Mouse (Mus musculus) heart, embryonic 10.5 days (tissue): ENCODE measurements at regions not wholly inside any gene's neighbourhood (a gene's known extent, or its start where the extent isn't known, plus 50 kb on each side); places are given as distances from the start of the nearest gene placed in this dataset.

Experiments used
- DNase-seq: peaks from one replicate; pipeline ENCODE4 v3.0.0-alpha.2; 2017; ENCODE audit warnings: low spot score
- H3K27ac ChIP-seq: fragments of 300-500 bp; sonication (generic); 2 replicates; pipeline ENCODE4 v1.5.1; 2016; ENCODE audit warnings: mild to moderate bottlenecking
- H3K27me3 ChIP-seq: fragments of 300-500 bp; sonication (generic); 2 replicates; pipeline ENCODE4 v1.6.1; 2016; ENCODE audit warnings: mild to moderate bottlenecking; ENCODE audit not compliant: poor library complexity, insufficient read depth, severe bottlenecking
- H3K36me3 ChIP-seq: fragments of 300-500 bp; sonication (generic); 2 replicates; pipeline ENCODE4 v1.6.1; 2016; ENCODE audit warnings: mild to moderate bottlenecking, moderate library complexity
- H3K4me1 ChIP-seq: fragments of 300-500 bp; sonication (generic); 2 replicates; pipeline ENCODE4 v1.6.1; 2016; ENCODE audit warnings: mild to moderate bottlenecking
- H3K4me3 ChIP-seq: fragments of 300-500 bp; sonication (generic); 2 replicates; pipeline ENCODE4 v1.5.1; 2016; ENCODE audit warnings: mild to moderate bottlenecking, moderate library complexity
- H3K9me3 ChIP-seq: fragments of 300-500 bp; sonication (generic); 2 replicates; pipeline ENCODE4 v1.6.1; 2016; ENCODE audit warnings: mild to moderate bottlenecking, moderate library complexity
- WGBS: fragments of 180-500 bp; shearing (Covaris S2); methylation state at CpG from one replicate; pipeline ENCODE4 v1.1.7; 2016; 5-methylcytosine and 5-hydroxymethylcytosine counted together

DNA sequence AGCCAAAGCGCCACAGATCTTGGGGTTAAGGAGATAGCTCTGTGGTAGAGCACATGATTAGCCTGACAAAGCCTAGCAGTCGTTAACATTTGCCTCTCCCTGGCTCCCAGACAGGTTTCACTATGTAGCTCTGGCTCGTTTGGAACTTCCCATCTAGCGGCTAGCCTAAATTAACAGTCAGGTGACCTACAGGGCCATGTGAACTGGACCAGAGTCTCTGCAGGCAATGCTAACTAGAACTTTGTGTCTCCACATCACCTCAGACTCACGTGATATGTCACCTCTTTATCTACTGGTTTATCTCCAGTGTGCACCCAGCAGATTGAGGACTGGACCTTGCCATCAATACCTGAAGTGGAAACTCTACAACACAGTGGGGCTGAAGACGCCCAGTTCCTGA lies 52.4 kb upstream of the Smg1 start:
- Histone ChIP-seq H3K4me3 (no peak overlapping the region), H3K36me3 (no peaks in the 10 kb centered on the region), H3K27me3 (no peaks in the 10 kb centered on the region), H3K27ac (no peak overlapping the region), H3K9me3 (no peaks in the 10 kb centered on the region), H3K4me1 (peaks cover 4% of the 10 kb centered on the region; the same call in 1 of the 2 replicates)
- DNase-seq, result no peak
- 79% methylated on average over 6 of the region's 6 CpGs for WGBS

DNA sequence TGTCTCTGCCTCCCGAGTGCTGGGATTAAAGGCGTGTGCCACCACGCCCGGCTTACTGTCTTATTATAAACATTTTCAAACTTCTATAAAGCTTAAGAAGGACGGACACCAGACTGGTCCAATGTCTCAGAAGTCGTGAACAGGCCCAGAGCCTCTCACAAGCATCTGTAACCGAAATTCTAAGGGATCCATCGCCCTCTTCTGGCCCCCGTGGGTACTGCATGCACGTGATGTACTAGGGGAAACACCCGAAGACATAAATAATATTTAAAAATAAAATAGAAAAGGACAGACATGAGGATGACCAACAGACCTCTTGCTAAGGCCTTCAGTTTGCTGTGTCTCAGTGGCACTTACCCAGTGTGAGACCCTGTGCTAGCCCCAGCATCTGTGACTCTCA lies 51.8 kb upstream of the Smg1 start:
- Histone ChIP-seq H3K4me3 (no peak overlapping the region), H3K9me3 (no peaks in the 10 kb centered on the region), H3K36me3 (no peaks in the 10 kb centered on the region), H3K27ac (no peak overlapping the region), H3K4me1 (peaks cover 4% of the 10 kb centered on the region; the same call in 1 of the 2 replicates), H3K27me3 (no peaks in the 10 kb centered on the region)
- WGBS, result 71% methylated on average over 11 of the region's 11 CpGs
- DNase-seq, result no peak

DNA sequence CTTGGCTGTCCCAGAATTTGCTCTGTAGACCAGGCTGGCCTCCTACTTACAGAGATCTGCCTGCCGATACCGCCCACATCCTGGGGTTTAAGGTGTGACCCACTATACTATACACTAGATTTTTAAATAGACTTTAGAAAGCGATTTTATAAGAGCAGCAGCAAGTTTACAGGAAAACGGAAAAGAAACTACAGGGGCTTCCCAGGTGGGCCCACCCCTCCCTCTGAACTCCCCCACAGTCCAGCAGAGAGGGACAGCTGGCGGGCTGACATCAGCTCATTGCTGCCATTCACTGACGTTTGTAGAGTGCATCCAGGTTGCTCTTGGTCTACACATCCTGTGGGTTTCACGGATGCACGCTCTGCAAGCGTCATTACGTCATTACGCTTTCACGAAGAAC lies 51.2 kb upstream of the Smg1 start:
- H3K27me3 ChIP-seq, result no peaks in the 10 kb centered on the region
- DNase-seq, result no peak
- peaks cover 4% of the 10 kb centered on the region; the same call in 1 of the 2 replicates for H3K4me1 ChIP-seq
- H3K36me3 ChIP-seq, result no peaks in the 10 kb centered on the region
- no peaks in the 10 kb centered on the region for H3K9me3 ChIP-seq
- H3K4me3 ChIP-seq, result no peak overlapping the region
- 89% methylated on average over 12 of the region's 12 CpGs for WGBS
- no peak overlapping the region for H3K27ac ChIP-seq
